9 mouse cellular contexts compared by ENCODE assay signal in genomic region chr16:94227328-94228018, GRCm38 (mm10).
A peak's percentile ranks its signal among the peaks of the same experiment; 100 is the strongest.
DNase-seq lines count a peak whose midpoint lies in the region; ATAC-seq lines count a peak whose summit lies in the region.
"Had no signal": no experiment of that assay in that cellular context is flagged by ENCODE, and none has a peak within 500 bp of the region (broad histone marks: within the 10 kb centered on the region; RNA-seq: fewer than 3 reads in every experiment).

No protein-coding gene starts in this region.

- intact Hi-C loops in gastrocnemius, postnatal 14 days (cut with DNase I; ENCODE audit: low total_unique reads), result no loop called here

- H3K4me1 ChIP-seq in kidney, embryonic 14.5 days (ENCODE audit: control insufficient read depth, insufficient read depth, low read length), result peaks cover 33% of the 10 kb centered on the region
- peaks cover 20% of the 10 kb centered on the region for H3K4me1 ChIP-seq in midbrain, embryonic 13.5 days (replicated peaks)
- H3K4me1 ChIP-seq: liver, embryonic 15.5 days had no signal

- peak; percentile 88 for ATAC-seq in kidney, embryonic 14.5 days (ENCODE audit: low FRiP score, low TSS enrichment)
- peak; percentile 90 for ATAC-seq in midbrain, embryonic 13.5 days
- no peak for ATAC-seq in monocyte, adult 5-6 weeks (replicated peaks; ENCODE audit: insufficient number of reproducible peaks, low FRiP score, low TSS enrichment, poor library complexity, severe bottlenecking)

- H3K4me3 ChIP-seq in kidney, embryonic 14.5 days (ENCODE audit: low read length), result no peak overlapping the region
- no peak overlapping the region for H3K4me3 ChIP-seq in midbrain, embryonic 13.5 days (replicated peaks)
- H3K4me3 ChIP-seq: liver, embryonic 15.5 days had no signal

- H3K27ac ChIP-seq in kidney, embryonic 14.5 days (ENCODE audit: low read depth, low read length), result no peak overlapping the region
- no peak overlapping the region for H3K27ac ChIP-seq in midbrain, embryonic 13.5 days
- H3K27ac ChIP-seq: liver, embryonic 15.5 days had no signal

- no peaks in the 10 kb centered on the region for H3K9me3 ChIP-seq in kidney, embryonic 14.5 days (ENCODE audit: control insufficient read depth, low read length)
- H3K9me3 ChIP-seq in midbrain, embryonic 13.5 days, result no peaks in the 10 kb centered on the region
- H3K9me3 ChIP-seq: liver, embryonic 15.5 days had no signal

- H3K27me3 ChIP-seq in kidney, embryonic 14.5 days (ENCODE audit: control insufficient read depth, insufficient read depth, low read length), result no peaks in the 10 kb centered on the region
- peaks cover 84% of the 10 kb centered on the region for H3K27me3 ChIP-seq in midbrain, embryonic 13.5 days
- H3K27me3 ChIP-seq: liver, embryonic 15.5 days had no signal

- H3K4me2 ChIP-seq in kidney, embryonic 14.5 days (replicated peaks; ENCODE audit: low read depth, low read length), result peak overlapping the region; percentile 8; the same call in 1 of the 2 replicates
- H3K4me2 ChIP-seq in midbrain, embryonic 13.5 days (replicated peaks), result no peak overlapping the region
- H3K4me2 ChIP-seq: liver, embryonic 15.5 days had no signal

- H3K36me3 ChIP-seq in kidney, embryonic 14.5 days (ENCODE audit: control insufficient read depth, insufficient read depth, low read length), result no peaks in the 10 kb centered on the region
- H3K36me3 ChIP-seq in midbrain, embryonic 13.5 days, result peaks cover 7% of the 10 kb centered on the region; the same call in 1 of the 2 replicates
- H3K36me3 ChIP-seq: liver, embryonic 15.5 days had no signal

- DNase-seq in layer of hippocampus, adult 18-20 months (ENCODE audit: low spot score in 2 of 2), result peak; percentile 20 to 39
- DNase-seq in layer of hippocampus, postnatal 25 days (ENCODE audit: extremely low spot score in 1 of 2, low spot score in 1 of 2), result no peak
- DNase-seq in embryo, embryonic 11 days, result peak; percentile 92
- peak; percentile 74 for DNase-seq in gastrocnemius, postnatal 14 days
- no peak for DNase-seq in spleen, postnatal 36 days (ENCODE audit: low spot score in 2 of 2)

- WGBS in kidney, embryonic 14.5 days, result 13% methylated on average over 18 of the region's 18 CpGs
- WGBS in midbrain, embryonic 13.5 days, result 9% methylated on average over 18 of the region's 18 CpGs

- H3K9ac ChIP-seq in kidney, embryonic 14.5 days (ENCODE audit: low read depth, low read length), result no peak overlapping the region
- H3K9ac ChIP-seq in midbrain, embryonic 13.5 days (replicated peaks), result no peak overlapping the region
- H3K9ac ChIP-seq: liver, embryonic 15.5 days had no signal

Comparison
In these comparisons a context has a peak if more than half of its experiments do, and no peak if none do; other contexts are left out.
1. DNase-seq: peak in layer of hippocampus, adult 18-20 months (2 of 2), embryo, embryonic 11 days (single experiment) and gastrocnemius, postnatal 14 days (single experiment); none in layer of hippocampus, postnatal 25 days (0 of 2) and spleen, postnatal 36 days (0 of 2).